Mouse (Mus musculus): ENCODE results near the gene Adgrl3.

Gene Adgrl3

GRCm38 (mm10) chr5:81269689-81270088, 249.8 kb downstream of the Adgrl3 start:
- DNase-seq, result no peak

- no peak for DNase-seq
Measured at GRCm38 (mm10) chr5:81275346-81276047, 255.6 kb downstream of the Adgrl3 start.

- DNase-seq, result no peak
Measured at GRCm38 (mm10) chr5:81279246-81279645, 259.3 kb downstream of the Adgrl3 start.

GRCm38 (mm10) chr5:81285643-81286042, 265.7 kb downstream of the Adgrl3 start:
- DNase-seq, result no peak

GRCm38 (mm10) chr5:81301874-81302273, 281.9 kb downstream of the Adgrl3 start:
- DNase-seq, result no peak

GRCm38 (mm10) chr5:81317406-81318112, 297.6 kb downstream of the Adgrl3 start:
- DNase-seq, result no peak

- no peak for DNase-seq
Measured at GRCm38 (mm10) chr5:81321276-81321934, 301.5 kb downstream of the Adgrl3 start.

- DNase-seq, result no peak
Measured at GRCm38 (mm10) chr5:81322064-81322463, 302.1 kb downstream of the Adgrl3 start.

- no peak for DNase-seq
Measured at GRCm38 (mm10) chr5:81326916-81327315, 307.0 kb downstream of the Adgrl3 start.

GRCm38 (mm10) chr5:81327392-81327791, 307.5 kb downstream of the Adgrl3 start:
- no peak for DNase-seq

- no peak for DNase-seq
Measured at GRCm38 (mm10) chr5:81329571-81329971, 309.6 kb downstream of the Adgrl3 start.

- DNase-seq, result no peak
Measured at GRCm38 (mm10) chr5:81344330-81344729, 324.4 kb downstream of the Adgrl3 start.

GRCm38 (mm10) chr5:81345096-81345435, 325.1 kb downstream of the Adgrl3 start:
- DNase-seq, result no peak

- DNase-seq, result peak; percentile 4
Measured at GRCm38 (mm10) chr5:81345436-81346131, 325.6 kb downstream of the Adgrl3 start.

GRCm38 (mm10) chr5:81347571-81347970, 327.6 kb downstream of the Adgrl3 start:
- peak; percentile 51 for DNase-seq

- DNase-seq, result no peak
Measured at GRCm38 (mm10) chr5:81359560-81359959, 339.6 kb downstream of the Adgrl3 start.

GRCm38 (mm10) chr5:81364198-81364643, 344.3 kb downstream of the Adgrl3 start:
- DNase-seq, result peak; percentile 7

GRCm38 (mm10) chr5:81365250-81365649, 345.3 kb downstream of the Adgrl3 start:
- DNase-seq, result no peak

GRCm38 (mm10) chr5:81370126-81370850, 350.4 kb downstream of the Adgrl3 start:
- no peak for DNase-seq

- DNase-seq, result no peak
Measured at GRCm38 (mm10) chr5:81375992-81376391, 356.1 kb downstream of the Adgrl3 start.

GRCm38 (mm10) chr5:81405582-81406143, 385.7 kb downstream of the Adgrl3 start:
- DNase-seq, result no peak

GRCm38 (mm10) chr5:81417326-81417725, 397.4 kb downstream of the Adgrl3 start:
- no peak for DNase-seq

All from lung, postnatal 14 days (tissue).